Mouse (Mus musculus): ENCODE measurements around the gene Fhl4. TPM values are rescaled to one million over a fixed set of nuclear protein-coding genes. Genes with fewer than 3 reads are reported as not detected.

Fhl4 gene
- total RNA-seq (2023): 0.21 TPM

DNA sequence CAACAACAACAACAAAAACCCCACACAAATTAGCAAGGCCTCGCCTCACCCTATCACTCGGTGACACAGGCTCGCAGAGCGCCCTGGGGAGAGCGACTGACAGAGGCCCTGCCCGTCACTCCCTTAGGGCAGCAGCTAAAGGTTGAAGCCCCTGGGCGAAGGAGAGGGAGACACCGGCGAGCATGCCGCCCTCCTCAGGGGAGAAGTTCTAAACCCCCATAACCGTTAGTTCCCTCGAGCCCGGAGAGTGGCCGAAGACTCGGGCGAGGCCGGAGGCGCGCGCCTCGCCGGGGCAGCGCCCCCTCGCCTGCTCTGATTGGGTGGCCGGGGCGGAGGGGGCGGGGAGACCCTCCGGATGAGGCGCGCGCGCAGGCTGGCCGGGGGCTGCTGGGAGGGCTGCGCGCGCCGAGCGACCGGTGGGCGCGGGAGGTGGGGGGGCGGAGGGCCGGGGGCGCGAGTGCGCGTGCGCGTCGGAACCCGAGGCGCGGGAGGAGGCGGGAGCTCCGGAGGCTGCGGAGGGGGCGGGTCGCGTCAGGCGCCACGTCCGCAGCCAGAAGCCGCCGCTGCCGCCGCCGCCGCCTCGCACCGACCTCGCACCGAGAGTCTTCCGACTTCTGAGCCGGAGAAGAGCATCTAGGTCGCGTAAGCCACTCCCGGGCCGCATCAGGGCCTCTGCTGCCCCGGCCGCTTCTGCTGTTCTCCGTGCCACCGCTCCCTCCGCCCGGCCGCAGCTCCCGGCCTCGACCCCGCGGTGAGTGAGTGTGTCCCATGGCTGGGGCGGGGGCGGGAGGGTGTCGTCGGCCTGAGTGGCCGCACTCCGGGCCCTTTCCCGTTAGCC, at the start of gene Fhl4, which contains the start of gene Tmem263:
Gene Fhl4 (minus strand): TSS at position 249 of the 838 bp plus-strand sequence.
Gene Tmem263 (plus strand): TSS at position 381 of the 838 bp plus-strand sequence.

DNA sequence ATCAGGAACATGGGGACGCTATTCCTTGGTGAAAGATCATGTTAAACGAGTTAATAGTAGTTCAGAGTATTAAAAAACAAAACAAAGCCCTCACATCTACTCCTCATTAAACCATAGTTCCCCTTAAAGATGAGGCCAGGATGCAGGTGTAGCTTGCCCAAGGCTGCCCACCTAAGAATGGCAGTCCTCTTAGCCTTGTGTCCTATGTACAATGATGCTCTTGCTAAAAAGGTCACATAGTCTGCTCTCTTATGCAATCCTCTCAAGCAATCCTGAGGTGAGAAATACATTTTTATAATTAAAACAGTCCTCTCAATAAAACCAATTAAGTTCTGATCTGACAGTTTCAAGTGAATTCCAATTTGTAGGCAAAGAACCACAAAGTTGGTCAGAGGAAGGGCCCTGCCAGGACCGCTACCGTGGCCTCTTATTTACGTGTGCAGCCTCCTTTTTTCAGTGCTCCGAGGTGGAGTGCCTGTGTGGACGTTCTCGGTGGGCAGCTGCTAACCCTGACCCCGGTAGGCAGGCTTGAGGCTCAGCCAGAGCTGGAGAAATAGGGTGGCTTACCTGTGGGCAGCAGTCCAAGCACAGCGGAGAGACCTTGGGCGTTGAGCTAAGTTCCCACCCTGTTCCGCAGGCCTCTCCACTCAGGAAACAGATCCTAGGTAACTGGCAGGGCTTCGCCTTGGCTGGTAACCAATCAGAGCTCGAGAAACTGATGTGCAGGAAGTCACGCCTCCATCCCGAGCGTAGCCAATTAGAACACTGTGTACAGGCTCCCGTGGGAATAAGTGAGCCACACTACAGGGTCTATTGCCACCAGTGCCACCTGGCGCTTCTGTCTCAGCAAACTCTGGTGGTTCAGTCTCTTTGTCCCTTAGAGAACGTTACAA, 25.3 kb upstream of the Fhl4 start, which contains the start of gene Mterf2:
Gene Mterf2 (minus strand): TSS at position 633 of the 893 bp plus-strand sequence.

Other genes starting within 250 kb of the Fhl4 start
- gene Ric8b, start 184.9 kb downstream of the Fhl4 start, total RNA-seq (2023): 31.2 TPM
- gene Tmem263, start 132 bp upstream of the Fhl4 start, total RNA-seq (2023): 9.1 TPM
- gene Mterf2, start 25.5 kb upstream of the Fhl4 start, total RNA-seq (2023): 7.7 TPM
- 35.3 TPM for gene Cry1, start 82.6 kb upstream of the Fhl4 start, total RNA-seq (2023)

Data from CD4-positive naive resting alpha-beta T cell, adult 57 days (primary cell).